Mouse (Mus musculus) sigmoid colon, adult 10 weeks (tissue): Measurements from ENCODE around the gene Isca1. TPM values are rescaled to one million over a fixed set of nuclear protein-coding genes. Genes with fewer than 3 reads are reported as not detected.

Experiments used
- polyA plus RNA-seq: library from polyadenylated mRNA; stranded (reverse); fragments of 350-450 nt; fragmentation: Illumina TruSeq; extraction: RNeasy Lipid Tissue Mini Kit (QIAGEN cat#74804); gene quantifications from one replicate; pipeline ENCODE4 v1.2.3, GENCODE M21; 2014; ENCODE audit warnings: low read depth, low replicate concordance

Gene Isca1
- polyA plus RNA-seq = 101 TPM

DNA sequence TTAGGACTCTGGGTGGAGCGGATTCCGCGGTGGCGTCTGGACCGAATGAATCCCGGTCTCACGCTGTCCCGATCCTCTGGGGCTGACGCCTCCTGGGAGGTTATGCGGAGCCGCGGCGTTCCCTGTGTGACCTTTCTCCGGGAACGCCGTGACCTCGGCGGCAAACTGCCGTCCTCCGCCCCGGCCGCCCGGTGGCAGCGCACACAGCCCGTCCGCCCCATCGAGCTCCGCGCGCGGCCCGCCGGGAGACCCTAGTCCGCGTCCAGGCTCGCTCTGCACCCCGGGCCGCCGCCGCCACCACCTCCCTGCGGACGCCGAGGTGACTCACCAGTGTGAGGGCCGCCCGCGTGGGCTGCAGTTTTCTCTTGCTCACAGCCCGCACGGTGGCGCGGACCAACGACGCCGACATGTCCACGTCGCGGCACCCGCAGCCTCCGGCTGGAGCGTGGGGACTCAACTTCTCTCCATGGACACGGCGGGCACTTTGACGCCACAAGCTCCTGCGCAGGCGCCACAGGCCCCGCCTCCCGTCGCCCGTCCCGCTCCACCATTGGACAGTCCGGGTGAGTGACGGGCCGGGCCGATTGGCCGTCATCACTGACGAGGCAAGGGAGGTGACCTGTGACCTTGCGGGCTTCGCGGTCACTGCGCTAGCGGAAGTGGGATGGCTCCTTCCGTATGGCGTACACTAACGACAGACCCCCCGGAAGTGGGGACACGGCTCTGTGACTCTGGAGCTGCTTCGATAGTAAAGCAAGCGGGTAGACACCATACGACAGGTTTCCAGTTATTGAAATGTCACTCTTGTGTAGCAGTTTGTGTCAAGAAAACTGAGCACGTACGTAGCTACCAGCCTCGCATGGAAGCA, at the start of gene Isca1:
Gene Isca1 (minus strand): TSS at position 515 of the 868 bp plus-strand sequence.

DNA sequence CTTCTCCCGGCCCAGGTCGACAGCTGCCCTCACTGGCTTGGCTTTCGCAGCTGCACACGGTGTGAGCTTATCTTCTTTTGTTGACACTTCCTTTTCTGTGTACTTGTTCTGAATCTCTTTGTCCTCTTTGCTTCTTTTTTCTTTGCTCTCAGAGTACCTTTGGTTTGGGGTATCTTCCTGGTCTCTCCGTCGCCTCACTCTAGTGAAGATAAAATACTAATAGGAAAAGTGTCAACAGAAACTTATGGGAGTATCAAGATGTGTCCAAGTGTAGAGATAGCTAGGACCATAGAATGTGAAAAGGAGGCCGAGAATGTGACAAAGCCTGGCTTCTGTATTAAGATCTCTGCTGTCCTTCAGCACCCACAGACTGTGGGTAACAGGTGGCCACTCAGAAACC, 12.5 kb upstream of the Isca1 start, which contains the start of gene Gm49354:
Gene Gm49354 (minus strand): TSS at position 101 of the 400 bp plus-strand sequence.

DNA sequence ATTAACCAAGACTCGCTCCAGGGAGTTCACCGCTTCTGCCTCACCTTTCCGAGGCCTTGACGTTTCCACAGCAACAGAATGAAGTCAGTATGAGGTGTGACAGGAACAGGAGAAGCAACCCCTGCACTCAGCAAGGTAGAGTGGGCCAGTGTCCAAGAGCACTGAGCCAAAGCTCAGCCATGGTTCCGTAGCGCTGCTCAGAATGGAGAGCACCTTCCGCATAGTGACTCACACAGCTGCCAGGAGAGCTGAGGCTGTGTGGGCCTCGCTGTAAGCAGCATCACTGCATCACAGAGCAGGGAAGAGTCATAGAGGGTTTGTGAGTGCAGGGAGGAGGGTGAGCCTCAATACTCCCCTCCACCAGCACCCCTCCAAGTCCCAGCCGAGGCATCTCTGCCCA, 22.9 kb downstream of the Isca1 start, which contains the start of gene 1700014D04Rik:
Gene 1700014D04Rik (minus strand): TSS at position 42 of the 400 bp plus-strand sequence.

DNA sequence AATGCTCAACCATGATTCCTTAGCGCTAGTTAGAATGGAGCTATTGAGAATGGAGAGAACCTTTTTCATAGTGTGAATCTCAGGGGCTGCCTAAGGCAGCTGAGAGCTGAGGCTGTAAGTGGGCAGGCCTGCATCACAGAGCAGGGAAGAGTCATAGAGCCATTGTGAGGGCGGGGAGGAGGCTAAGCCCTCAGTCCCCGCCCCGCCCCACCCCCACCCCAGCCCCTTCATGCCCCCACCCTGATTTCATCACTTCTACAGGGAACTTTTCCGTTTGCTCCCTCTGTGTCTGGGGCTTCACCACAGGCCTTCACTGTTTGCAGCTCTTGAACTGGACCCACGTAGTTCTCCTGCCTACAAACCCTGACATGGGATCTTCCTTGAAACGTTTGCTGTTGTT, 38.0 kb downstream of the Isca1 start, which contains the start of gene Spata31d1d:
Gene Spata31d1d (minus strand): TSS at position 101 of the 400 bp plus-strand sequence.

DNA sequence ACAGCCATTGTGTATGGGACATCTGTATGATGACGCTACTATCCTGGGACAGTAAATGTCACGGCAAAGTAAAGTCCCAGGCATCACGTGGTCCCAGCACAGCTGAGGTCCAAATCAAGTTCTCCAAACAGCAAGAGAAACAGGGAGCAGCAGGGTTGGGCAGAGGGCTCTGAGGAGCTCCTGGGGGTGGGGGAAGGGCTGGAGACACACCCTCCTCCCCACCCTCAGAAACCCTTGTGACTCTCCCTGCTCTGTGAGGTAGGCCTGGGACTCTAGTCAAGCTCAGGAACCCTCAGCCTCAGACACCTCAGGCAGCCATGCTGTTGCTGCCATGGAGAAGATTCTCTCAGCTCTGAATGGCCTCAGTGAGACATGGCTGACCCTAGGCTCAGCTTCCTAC, 57.6 kb downstream of the Isca1 start, which contains the start of gene Spata31d1b:
Gene Spata31d1b (plus strand): TSS at position 301 of the 400 bp plus-strand sequence.

DNA sequence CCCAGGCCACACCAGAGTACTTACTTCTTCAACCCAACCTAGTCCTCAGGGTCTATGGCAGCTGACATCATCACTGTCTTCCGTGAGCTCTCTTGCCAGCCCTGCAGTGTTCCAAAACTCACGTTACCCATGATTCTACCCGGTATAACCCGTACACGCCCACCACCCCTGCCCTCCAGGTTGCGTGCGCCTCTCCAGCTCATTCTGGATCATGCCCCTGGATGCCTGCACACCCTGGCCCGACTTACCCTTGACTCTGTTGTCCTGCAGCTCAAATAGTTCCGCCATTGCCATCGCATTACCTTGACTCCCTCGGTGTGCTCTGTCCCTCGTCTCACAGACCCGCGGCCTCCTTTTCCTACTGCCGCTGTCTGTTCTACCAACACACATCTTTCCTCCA, 59.4 kb downstream of the Isca1 start, which contains the start of gene Spata31d1a:
Gene Spata31d1a (minus strand): TSS at position 101 of the 400 bp plus-strand sequence.

Other genes with a start within 250 kb of the Isca1 start
- 20.2 TPM for gene Agtpbp1, start 184.6 kb downstream of the Isca1 start, polyA plus RNA-seq
- 252 TPM for gene Naa35, start 184.6 kb downstream of the Isca1 start, polyA plus RNA-seq
- 555 TPM for gene Golm1, start 94.0 kb downstream of the Isca1 start, polyA plus RNA-seq
- gene 4921517D22Rik, start 75.7 kb downstream of the Isca1 start, polyA plus RNA-seq = not detected
- gene Spata31d1a, start 59.5 kb downstream of the Isca1 start, polyA plus RNA-seq = not detected
- not detected for gene Spata31d1b, start 57.5 kb downstream of the Isca1 start, polyA plus RNA-seq
- gene Spata31d1d, start 38.1 kb downstream of the Isca1 start, polyA plus RNA-seq = not detected
- not detected for gene 1700014D04Rik, start 23.1 kb downstream of the Isca1 start, polyA plus RNA-seq
- not detected for gene Gm49354, start 12.4 kb upstream of the Isca1 start, polyA plus RNA-seq
- 295 TPM for gene Tut7, start 53.3 kb upstream of the Isca1 start, polyA plus RNA-seq